Mouse (Mus musculus) gonadal fat pad, adult 2 months (tissue): Measurements from ENCODE around the gene Utp14a. TPM values are rescaled to one million over a fixed set of nuclear protein-coding genes. Genes with fewer than 3 reads are reported as not detected.
"Not testable (repeated sequence)": the region's sequence is repeated elsewhere in the genome, so short reads cannot be mapped to it uniquely, and the experiment has no call there.

Experiments
- DNase-seq: peaks from one replicate; pipeline ENCODE4 v3.0.0-alpha.2; 2012; ENCODE audit warnings: low read depth
- polyA plus RNA-seq: library from polyadenylated mRNA; depleted of rRNA; stranded (reverse); fragments of >200 nt; gene quantifications from 2 replicates; pipeline ENCODE4 v1.2.3, GENCODE M21; 2012; rRNA removed

The Utp14a gene
- polyA plus RNA-seq, result 2.1 and 2.3 TPM in 2 replicates

DNA sequence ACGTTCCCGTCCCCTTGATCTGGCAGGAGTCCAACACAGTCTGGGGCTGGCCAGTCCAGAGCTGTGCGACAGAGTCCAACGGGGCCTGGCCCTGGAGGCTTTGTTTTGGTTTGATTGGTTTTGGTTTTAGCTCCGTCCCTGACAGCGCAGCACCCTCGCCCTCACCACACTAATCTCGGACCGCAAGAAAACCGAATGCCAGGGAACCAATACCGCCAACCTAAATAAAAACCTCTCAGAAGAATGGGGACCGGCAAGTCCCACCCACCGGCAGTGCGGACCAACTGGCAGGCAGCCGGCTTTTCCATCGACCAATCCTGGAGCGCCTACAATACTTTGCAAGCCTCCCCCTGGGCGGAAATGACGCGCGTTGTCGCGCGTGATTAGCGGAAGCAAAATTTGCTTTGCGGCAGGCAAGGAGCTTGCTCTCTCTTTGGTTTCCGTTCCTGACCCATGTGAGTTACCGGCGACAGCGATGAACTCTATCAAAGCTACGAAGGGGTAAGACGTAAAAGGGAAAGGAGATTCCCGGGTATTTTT is at the start of gene Utp14a:
Gene Utp14a (plus strand): TSS at position 395 of the 540 bp plus-strand sequence.
- DNase-seq, result peak; percentile 55

DNA sequence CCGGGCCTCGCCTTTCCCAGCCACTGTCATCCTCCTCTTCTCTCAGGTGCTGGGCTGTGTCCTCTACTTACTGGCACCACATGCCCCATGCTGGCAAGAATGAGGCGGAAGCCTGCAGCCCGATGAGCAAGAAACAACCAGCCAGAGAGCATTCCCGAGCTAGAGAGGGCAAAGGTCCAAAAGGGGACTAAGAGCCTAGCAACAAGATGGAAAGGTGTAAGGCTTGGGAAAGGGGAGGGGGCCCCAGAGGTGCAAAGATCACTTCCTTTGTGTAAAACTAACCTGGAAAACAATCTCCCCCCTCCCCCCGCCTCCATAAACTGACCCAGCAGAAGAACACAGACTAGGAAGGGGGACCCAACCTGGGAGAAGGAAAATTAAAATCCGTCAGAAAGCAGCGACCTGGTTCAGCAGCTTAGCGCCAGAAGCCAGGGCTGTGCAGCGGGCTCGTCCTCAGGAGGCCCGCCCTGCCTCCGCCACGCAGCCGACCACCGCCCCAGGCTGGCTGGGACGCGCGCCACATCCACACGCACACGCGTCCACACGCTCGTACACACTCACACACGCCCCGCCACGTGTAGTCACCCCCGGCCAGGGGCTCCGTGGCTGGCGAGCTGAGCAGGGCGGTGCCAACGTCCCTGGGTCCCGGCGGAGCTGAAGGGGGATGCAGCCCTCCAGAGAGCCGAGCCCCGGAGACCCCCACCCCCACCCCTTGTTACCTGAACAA is 48.7 kb upstream of the Utp14a start:
- DNase-seq, result no peak

DNA sequence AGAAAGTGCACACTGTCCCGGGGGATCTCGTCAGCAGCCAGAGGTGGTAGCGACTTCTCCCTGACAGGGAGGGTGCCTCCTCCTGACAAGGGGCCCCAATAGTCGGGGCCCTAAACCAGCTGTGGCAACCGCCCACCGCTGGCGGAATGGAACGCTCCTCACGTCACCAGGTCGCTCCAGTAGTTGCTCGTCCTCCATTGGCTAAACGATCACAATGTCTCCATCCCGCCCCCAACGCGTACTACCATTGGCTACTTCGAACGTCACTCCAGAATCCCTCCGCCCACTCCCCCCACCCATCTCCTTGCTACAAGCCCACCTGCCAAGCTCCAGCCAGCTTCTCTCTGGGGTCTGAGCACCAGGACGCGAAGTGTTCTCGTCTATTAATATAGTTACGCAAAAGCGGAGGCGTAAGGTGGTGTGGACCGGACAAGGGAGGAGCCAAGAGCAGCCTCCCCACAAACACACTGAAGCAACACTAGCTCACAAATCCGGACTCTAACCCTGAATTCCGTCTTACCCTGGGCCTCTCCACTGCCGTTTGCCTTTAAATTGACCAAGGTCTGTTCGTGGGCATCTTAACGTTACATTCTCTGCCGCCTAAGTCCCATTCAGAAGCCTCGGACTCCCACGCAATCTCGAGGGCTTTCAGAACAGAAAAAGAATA is 48.0 kb upstream of the Utp14a start, which contains the start of gene Zdhhc9:
Gene Zdhhc9 (minus strand): TSS at position 360 of the 667 bp plus-strand sequence.
- peak; percentile 20 for DNase-seq

GRCm38 (mm10) chrX:48209746-48210145 is 46.9 kb upstream of the Utp14a start:
- not testable (repeated sequence) for DNase-seq

DNA sequence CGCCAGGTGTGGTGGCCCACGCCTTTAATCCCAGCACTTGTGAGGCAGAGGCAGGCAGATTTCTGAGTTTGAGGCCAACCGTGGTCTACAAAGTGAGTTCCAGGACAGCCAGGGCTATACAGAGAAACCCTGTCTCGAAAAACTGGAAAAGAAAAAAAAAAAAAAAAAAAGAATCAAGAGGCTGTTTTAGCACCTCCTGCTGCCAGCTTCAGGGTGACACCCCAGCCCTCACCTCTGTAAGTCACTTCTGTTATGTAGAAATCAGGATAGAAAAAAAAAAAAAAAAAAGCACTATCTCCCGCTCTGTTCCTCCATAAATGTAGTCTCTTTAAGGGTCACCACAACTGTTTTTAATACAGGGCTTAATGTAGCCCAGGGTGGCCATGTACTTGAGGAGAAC is 37.2 kb upstream of the Utp14a start:
- DNase-seq, result no peak

- DNase-seq, result no peak
Measured at GRCm38 (mm10) chrX:48222706-48223105, 34.0 kb upstream of the Utp14a start.

DNA sequence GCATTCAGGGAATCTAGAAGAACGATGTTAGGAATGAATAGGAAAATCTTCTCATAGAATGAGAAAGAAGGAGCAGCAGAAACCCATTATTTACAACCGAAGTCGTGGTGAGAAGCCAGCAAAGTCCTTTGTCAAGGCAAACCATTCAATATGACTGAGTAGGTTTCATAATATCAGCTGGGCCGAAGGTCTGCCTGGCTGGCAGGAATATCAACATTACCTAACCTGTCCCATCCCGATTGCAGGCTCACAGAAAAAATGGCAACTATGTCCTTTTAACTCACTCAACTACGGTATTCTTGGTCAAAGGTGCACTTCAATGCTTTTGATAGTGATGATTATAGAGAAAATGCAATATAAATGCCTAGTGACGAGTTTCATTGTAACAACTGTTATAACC is 30.4 kb upstream of the Utp14a start:
- no peak for DNase-seq

GRCm38 (mm10) chrX:48234417-48234816 is 22.2 kb upstream of the Utp14a start:
- DNase-seq, result no peak

DNA sequence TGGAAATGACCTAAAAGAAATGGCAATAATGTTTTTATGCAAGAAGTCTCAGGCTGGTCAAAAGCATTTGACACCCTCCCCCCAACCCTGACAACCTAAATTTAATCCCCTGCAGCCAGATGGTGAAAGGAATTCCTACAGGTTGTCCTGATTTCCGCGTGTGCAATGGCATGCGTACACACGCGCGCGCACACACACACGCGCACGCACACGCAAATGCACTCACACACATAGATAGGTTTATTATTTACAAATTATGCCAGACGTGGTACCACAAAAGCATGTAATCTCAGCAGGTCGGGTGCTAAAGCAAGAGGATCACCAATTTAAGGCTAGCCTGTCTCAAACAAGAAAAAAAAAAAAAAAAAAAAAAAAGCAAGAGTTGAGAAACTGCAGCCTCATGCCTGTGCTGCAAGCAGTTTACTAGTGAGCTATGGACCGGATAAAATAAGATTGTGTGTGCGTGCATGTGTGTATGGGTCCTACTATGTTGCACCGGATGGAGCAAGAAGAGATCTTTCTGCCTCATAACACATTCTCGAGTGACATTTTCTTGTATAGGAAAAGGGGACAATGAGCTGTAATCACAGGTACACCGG is 733 bp upstream of the Utp14a start:
- DNase-seq, result no peak

- DNase-seq, result no peak
Measured at GRCm38 (mm10) chrX:48257011-48257410, 349 bp downstream of the Utp14a start.

DNA sequence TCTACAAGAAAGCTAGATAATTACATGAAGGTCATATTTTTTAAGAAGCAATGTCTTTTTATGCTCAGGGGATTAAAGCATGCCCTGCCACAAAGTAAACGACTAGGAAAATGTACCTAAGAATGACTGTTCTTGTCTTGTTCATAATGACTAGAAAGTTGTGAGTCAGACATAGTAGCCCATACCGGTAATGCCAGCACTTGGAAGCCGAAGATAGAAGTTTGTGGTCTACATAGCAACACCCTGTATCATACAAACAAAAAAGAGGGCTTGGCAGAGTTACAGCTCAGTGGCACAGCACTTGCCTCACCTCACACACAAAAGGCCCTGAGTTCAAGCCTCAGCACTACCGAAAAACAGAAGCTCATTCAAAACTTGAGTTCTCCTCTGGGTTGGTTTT is 15.0 kb downstream of the Utp14a start:
- DNase-seq, result no peak

DNA sequence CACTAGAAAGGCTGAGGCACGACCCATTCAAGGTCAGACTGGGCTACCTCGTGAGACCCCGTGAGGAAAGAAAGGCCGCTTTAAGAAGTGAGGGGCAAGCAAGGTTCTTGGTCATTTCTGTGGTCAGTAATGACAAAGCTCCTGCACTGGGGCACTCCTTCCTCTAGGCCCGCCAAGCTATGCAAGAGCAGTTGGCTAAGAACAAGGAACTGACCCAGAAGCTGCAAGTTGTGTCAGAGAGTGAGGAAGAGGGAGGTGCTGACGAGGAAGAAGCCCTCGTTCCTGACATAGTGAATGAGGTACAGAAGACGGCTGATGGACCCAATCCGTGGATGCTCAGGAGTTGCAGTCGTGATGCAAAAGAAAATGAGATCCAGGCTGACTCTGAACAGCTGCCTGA is 18.0 kb downstream of the Utp14a start:
- DNase-seq, result no peak

DNA sequence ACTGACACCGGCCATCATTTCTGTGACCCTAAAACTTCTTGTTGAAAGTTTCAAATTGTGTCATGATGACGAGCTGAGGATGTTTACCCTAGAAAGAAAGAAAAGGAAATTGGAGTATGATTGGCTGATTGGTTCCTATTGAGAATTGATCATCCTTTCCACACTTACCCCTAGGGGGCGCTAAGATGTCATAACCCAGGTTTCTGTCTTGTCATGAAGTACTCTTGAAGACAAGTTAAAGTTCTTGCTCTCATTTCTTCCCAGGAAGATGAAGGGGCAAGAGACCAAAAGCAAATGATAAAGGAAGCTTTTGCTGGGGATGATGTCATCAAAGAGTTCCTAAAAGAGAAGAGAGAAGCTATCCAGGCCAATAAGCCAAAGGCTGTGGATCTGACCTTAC is 21.4 kb downstream of the Utp14a start:
- no peak for DNase-seq

DNA sequence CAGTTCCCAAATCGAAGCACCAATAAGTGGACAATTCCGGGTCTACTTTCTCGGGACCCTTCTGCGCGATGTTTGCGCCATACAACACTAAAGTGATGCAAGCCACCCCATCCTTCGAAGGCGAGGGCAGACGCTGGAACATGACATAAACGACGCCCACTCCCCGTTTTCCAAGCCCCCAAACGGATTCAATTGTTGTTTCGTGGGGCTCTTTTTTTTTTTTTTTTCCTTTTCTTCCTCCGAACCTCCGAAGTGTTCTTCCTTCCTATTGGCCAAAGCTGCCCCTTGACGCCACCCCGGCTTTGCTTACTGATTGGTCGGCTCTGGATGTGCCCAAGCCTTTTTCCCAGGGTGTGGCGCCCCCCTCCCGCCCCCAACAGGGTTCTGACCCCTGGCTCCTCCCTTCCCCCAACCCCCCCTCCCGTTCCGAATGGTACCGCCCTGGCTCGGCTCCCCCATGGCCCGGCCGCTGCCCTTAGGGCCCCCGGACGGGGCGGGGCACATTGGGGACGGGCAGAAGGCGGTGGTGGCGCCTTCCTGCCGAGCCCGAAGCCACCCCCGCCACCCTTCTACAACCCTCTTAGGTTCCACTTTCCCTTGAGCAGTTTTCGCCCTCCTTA is 27.8 kb downstream of the Utp14a start:
- no peak for DNase-seq

GRCm38 (mm10) chrX:48285006-48285650 is 28.5 kb downstream of the Utp14a start:
- DNase-seq, result no peak

GRCm38 (mm10) chrX:48285651-48286021 is 29.0 kb downstream of the Utp14a start:
- no peak for DNase-seq

GRCm38 (mm10) chrX:48286488-48286887 is 29.8 kb downstream of the Utp14a start:
- DNase-seq, result no peak

DNA sequence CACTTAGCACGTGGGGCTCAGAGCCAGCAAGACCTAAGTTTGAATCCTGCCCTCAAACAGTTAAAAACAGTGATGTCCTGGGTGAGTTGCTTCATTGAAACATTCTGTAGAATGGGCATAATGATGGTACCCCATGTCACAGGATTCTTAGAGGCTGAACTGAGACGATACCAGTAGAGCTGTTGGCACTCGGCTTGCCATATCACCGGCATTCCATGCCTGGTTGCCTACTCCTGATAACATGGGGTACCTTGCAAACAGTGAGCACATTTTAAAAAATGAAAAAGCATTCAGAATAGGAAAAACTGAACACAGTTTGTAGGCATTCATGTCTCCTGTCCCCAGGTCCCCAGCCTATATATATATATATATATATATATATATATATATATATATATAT is 31.3 kb downstream of the Utp14a start:
- no peak for DNase-seq

GRCm38 (mm10) chrX:48291413-48291812 is 34.8 kb downstream of the Utp14a start:
- no peak for DNase-seq

DNA sequence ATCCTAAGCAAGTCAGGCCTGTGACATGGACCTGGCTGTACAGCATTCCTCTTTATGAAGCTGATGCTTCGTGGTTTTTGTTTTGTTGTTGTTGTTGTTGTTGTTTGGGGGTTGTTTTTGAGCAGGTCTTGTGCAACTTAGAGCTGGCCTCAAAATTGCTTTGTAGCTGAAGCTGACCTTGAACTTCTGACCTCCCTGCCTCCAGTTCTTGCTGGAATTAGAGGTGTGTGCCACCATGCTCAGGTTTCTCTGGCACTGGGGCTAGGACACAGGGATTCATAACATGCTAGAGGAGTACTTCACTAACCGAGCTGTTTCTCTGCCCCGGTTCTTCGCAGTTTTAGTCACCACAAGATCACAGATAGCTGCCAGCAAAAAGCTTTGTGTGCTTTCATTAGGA is 48.7 kb downstream of the Utp14a start:
- no peak for DNase-seq

DNA sequence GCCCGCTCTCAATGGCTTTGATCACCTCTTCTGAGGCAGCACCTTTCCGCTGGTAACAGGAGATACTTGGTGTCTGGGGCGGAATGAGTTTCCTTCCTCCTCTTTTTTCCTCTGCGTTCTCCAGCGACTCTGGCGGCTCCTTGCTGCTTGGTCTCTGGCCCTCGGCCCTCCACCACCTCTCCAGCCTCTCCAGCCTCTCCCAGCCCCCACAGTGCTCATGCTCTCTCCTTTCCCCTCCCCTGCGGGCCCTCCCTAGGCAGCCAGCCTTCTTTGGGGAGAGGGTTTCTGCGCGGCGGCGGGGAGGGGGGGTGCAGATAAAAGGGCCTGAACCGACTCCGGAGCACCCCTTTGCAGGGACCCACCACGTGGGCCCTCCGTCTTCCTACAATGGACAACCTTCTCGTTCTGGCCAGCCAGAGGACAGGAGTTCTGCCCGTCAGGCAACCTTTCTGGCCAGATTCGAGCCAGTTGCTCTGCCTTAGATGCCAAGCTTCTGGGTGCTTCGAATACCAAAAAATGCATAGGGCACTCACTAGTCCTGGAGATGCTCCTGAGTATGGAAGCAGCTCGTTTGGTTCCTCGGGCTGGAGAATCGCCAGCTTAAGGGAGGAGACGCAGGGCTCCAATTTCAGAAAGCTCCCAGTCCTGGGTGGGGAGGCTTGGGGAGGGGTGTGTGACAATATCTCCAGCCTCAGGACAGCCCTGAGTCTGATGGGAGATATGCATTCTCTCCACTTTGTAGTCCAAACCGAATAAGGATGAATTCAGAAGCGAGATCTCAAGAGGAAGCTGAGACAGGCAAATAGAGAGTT is 54.2 kb downstream of the Utp14a start:
- DNase-seq, result no peak
